Mouse (Mus musculus) macrophage (primary cell): ENCODE measurements around the gene Rfx2. TPM values are rescaled to one million over a fixed set of nuclear protein-coding genes. Genes with fewer than 3 reads are reported as not detected.

Experiments used
- H3K27ac ChIP-seq: fragments of 350-480 bp; formaldehyde crosslinking; 2 replicates; pipeline ENCODE4 v1.9.0; 2021
- H3K36me3 ChIP-seq: fragments of 350-480 bp; formaldehyde crosslinking; 2 replicates; pipeline ENCODE4 v1.9.0; 2021; ENCODE audit errors: inconsistent target
- H3K4me3 ChIP-seq: fragments of 350-480 bp; formaldehyde crosslinking; 2 replicates; pipeline ENCODE4 v1.9.0; 2021; ENCODE audit errors: inconsistent target
- H3K79me2 ChIP-seq: fragments of 350-480 bp; formaldehyde crosslinking; 2 replicates; pipeline ENCODE4 v1.9.0; 2021; ENCODE audit errors: inconsistent target
- WGBS: methylation state at CpG from one replicate; pipeline ENCODE4 v1.1.7; 2026; ENCODE audit warnings: inconsistent platforms; ENCODE audit not compliant: missing documents; 5-methylcytosine and 5-hydroxymethylcytosine counted together
- polyA plus RNA-seq: library from polyadenylated mRNA; stranded (reverse); fragments of 250-400 nt; gene quantifications from 3 replicates; pipeline ENCODE4 v1.2.4, GENCODE M21; 2018; ENCODE audit warnings: inconsistent platforms
- total RNA-seq, 78 experiments: library from RNA; depleted of rRNA; stranded (reverse); fragments of 250-400 nt; gene quantifications; 1 replicate in 9 of 78; 2 replicates in 24 of 78; 3 replicates in 43 of 78; 4 replicates in 2 of 78; pipeline ENCODE4 v1.2.4; 2018; ENCODE audit warnings: inconsistent platforms in 56 of 78

The Rfx2 gene
- total RNA-seq (2018; cell fraction: chromatin; rRNA removed) = 1 to 10 TPM in 1 of 26 experiments, under 1 TPM in 11, not detected in 14; 0.20 to 1.1 (median 0.41) TPM
- total RNA-seq (2018; cell fraction: cytosol; rRNA removed) = under 1 TPM in 24 of 26 experiments, not detected in 2; 0.03 to 0.17 (median 0.09) TPM
- 1 to 10 TPM in 2 of 26 experiments, under 1 TPM in 14, not detected in 10; 0.12 to 1.5 (median 0.33) TPM for total RNA-seq (2018; cell fraction: nucleus; rRNA removed)
- polyA plus RNA-seq = 0.11 TPM in 2 of 3 replicates, not detected in the other

GRCm38 (mm10) chr17:56830411-56831110, at the start of gene Rfx2:
Rfx2 (minus strand) TSS chr17:56831013.
- H3K4me3 ChIP-seq = peak within 1 kb of the TSS; percentile 16; the same call in 1 of the 2 replicates
- no peaks in the 10 kb centered on the region for H3K79me2 ChIP-seq
- no peaks in the 10 kb centered on the region for H3K36me3 ChIP-seq
- H3K27ac ChIP-seq = no peak within 1 kb of the TSS
- WGBS = 1% methylated on average over 37 of the region's 62 CpGs

GRCm38 (mm10) chr17:56877426-56877825, 46.6 kb upstream of the Rfx2 start:
- no peaks in the 10 kb centered on the region for H3K79me2 ChIP-seq
- no peak overlapping the region for H3K4me3 ChIP-seq
- no peaks in the 10 kb centered on the region for H3K36me3 ChIP-seq
- no peak overlapping the region for H3K27ac ChIP-seq
- WGBS = 94% methylated on average over 19 of the region's 19 CpGs

- 67% methylated on average over 8 of the region's 8 CpGs for WGBS
Observed at GRCm38 (mm10) chr17:56876981-56877380, 46.2 kb upstream of the Rfx2 start.

DNA sequence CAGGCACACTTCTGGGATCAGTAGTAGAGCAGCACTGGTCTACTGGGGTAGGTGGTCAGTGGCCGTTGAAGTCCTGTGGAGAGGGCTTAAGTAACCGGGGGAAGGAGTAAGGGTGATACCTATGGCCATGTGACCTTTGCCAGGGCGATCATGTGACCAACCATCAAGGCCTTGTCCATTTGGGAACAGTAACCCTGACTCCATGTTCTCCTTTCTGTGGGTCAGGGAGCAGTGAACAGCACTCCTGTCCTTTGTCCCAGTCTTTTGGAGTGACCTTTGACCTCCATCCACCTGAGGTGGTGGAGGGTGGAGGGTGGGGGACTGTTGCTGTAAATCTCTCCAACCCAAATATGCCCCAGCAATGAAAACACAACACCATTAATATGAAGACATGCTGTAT, 45.7 kb upstream of the Rfx2 start:
- H3K4me3 ChIP-seq = no peak overlapping the region
- H3K27ac ChIP-seq = no peak overlapping the region
- H3K79me2 ChIP-seq = no peaks in the 10 kb centered on the region
- no peaks in the 10 kb centered on the region for H3K36me3 ChIP-seq
- WGBS = 98% methylated on average over 3 of the region's 3 CpGs

More at GRCm38 (mm10) chr17:56876981-56877380, 46.2 kb upstream of the Rfx2 start:
- Histone ChIP-seq H3K4me3 (no peak overlapping the region), H3K36me3 (no peaks in the 10 kb centered on the region), H3K79me2 (no peaks in the 10 kb centered on the region), H3K27ac (no peak overlapping the region)

GRCm38 (mm10) chr17:56874936-56875651, 44.3 kb upstream of the Rfx2 start, which contains the start of gene 1700061G19Rik:
1700061G19Rik (plus strand) TSS chr17:56875477.
- WGBS = 86% methylated on average over 12 of the region's 12 CpGs
- H3K79me2 ChIP-seq = no peaks in the 10 kb centered on the region
- no peaks in the 10 kb centered on the region for H3K36me3 ChIP-seq
- no peak within 1 kb of the TSS for H3K27ac ChIP-seq
- H3K4me3 ChIP-seq = no peak within 1 kb of the TSS

- Histone ChIP-seq H3K4me3 (no peak within 1 kb of the TSS), H3K36me3 (no peaks in the 10 kb centered on the region), H3K27ac (no peak within 1 kb of the TSS), H3K79me2 (no peaks in the 10 kb centered on the region)
- 88% methylated on average over 1 of the region's 2 CpGs for WGBS
Observed at GRCm38 (mm10) chr17:56874237-56874636, 43.4 kb upstream of the Rfx2 start, which contains the start of gene Acsbg2. Acsbg2 (minus strand) TSS chr17:56874447.

DNA sequence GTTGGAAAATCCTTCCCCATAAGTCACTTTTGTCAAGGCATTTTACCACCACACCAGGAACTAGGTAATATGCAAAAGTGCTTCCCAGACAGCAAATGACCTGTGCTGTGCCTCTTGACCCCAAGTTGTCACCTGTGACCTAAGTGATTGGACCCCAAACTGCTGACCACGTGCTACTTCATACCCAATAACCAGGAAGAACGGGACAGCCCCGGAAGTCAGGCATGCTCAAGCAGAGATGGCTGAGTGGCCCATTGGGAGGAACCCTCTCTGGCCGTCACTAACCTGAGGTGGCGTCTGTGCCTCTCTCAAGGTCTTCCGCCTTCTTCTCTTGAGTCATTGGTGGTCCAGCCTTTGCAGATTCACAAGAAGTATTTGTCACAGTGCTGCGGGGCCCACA, 41.7 kb upstream of the Rfx2 start:
- no peaks in the 10 kb centered on the region for H3K36me3 ChIP-seq
- WGBS = 77% methylated on average over 7 of the region's 7 CpGs
- H3K79me2 ChIP-seq = no peaks in the 10 kb centered on the region
- H3K4me3 ChIP-seq = no peak overlapping the region
- H3K27ac ChIP-seq = no peak overlapping the region

DNA sequence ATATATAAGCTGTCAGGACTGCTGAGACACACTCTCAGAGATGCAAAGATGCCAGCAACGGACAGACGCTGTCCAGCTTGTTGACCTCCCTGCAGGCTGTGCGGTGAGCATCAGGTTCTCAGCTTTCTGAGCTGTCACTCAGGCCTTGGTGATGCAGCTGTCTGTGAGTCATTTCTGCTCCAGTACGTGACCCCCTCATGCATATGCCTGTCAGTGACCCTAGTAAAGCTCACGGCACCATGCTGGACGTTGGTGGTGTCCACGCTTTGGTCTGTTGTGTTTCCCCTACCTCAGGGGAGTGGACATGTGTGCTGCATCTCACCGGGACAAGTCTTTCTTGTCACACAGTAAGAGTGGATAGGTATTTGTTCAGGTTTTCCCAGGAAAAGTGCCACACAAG, 41.0 kb upstream of the Rfx2 start:
- no peaks in the 10 kb centered on the region for H3K36me3 ChIP-seq
- WGBS = 88% methylated on average over 8 of the region's 8 CpGs
- no peak overlapping the region for H3K4me3 ChIP-seq
- H3K27ac ChIP-seq = no peak overlapping the region
- H3K79me2 ChIP-seq = no peaks in the 10 kb centered on the region

DNA sequence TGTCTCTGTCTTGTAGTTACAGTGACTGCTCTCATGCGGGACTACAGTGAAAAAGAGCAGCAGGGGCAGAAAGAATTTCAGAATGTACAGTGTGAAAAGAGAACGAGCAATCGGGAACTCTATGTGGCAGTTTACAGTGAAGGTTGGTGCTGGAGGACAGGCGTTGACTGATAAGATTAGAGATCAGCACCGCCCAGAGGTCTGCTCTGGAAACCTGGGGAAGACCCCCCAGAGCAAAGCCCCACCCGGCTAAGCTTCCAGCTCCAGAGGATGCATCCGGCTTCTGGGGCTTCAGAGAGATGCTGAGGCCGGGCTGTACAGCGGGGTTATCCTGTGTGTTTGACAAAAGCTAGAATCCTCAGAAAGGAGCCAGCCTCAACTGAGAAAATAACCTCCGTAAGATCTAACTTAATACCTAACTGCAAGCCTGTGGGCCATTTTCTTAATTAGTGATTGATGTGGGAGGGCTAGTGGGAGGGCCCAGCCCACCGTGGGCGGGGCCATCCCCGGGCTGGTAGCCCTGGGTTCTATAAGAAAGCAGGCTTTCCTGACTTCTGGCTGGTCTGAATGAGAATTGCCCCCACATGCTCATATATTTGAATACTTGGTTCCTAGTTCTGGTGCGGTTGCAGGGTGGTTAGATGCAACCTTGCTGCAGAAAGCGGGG, 39.6 kb upstream of the Rfx2 start:
- 86% methylated on average over 15 of the region's 15 CpGs for WGBS
- no peak overlapping the region for H3K4me3 ChIP-seq

GRCm38 (mm10) chr17:56869481-56869977, 38.7 kb upstream of the Rfx2 start:
- 95% methylated on average over 9 of the region's 9 CpGs for WGBS
- no peak overlapping the region for H3K27ac ChIP-seq
- no peaks in the 10 kb centered on the region for H3K36me3 ChIP-seq
- no peak overlapping the region for H3K4me3 ChIP-seq
- H3K79me2 ChIP-seq = no peaks in the 10 kb centered on the region

More for the DNA sequence above, 39.6 kb upstream of the Rfx2 start:
- no peaks in the 10 kb centered on the region for H3K36me3 ChIP-seq
- H3K79me2 ChIP-seq = no peaks in the 10 kb centered on the region
- H3K27ac ChIP-seq = no peak overlapping the region

DNA sequence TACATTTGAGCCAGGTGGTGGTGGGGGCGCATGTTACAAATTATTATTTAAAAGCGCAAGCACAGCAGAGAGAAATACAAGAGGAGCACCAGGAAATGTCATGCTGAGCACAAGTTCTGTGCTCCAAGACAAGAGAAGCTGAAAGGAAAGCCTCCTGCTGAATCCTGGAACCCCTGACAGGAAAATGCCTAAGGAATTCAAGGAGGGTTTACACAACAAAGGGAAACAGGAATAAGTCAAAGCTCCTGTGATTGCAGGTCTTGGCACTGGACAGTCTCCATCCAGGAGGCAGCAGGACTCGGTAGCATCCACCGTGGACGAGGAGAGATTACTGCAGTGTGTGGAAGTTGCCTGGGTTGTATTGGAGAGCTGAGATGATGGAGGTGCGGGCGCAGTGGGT, 35.3 kb upstream of the Rfx2 start:
- no peaks in the 10 kb centered on the region for H3K79me2 ChIP-seq
- no peaks in the 10 kb centered on the region for H3K36me3 ChIP-seq
- no peak overlapping the region for H3K27ac ChIP-seq
- 93% methylated on average over 7 of the region's 7 CpGs for WGBS
- H3K4me3 ChIP-seq = no peak overlapping the region

GRCm38 (mm10) chr17:56861197-56861596, 30.4 kb upstream of the Rfx2 start:
- no peaks in the 10 kb centered on the region for H3K36me3 ChIP-seq
- 3% methylated on average over 3 of the region's 3 CpGs for WGBS

GRCm38 (mm10) chr17:56858922-56859321, 28.1 kb upstream of the Rfx2 start:
- no peaks in the 10 kb centered on the region for H3K36me3 ChIP-seq
- H3K79me2 ChIP-seq = no peaks in the 10 kb centered on the region
- 0% methylated on average over 7 of the region's 7 CpGs for WGBS
- no peak overlapping the region for H3K4me3 ChIP-seq
- no peak overlapping the region for H3K27ac ChIP-seq

More at GRCm38 (mm10) chr17:56861197-56861596, 30.4 kb upstream of the Rfx2 start:
- H3K79me2 ChIP-seq = no peaks in the 10 kb centered on the region
- no peak overlapping the region for H3K4me3 ChIP-seq
- H3K27ac ChIP-seq = no peak overlapping the region

- H3K27ac ChIP-seq = no peak overlapping the region
- no peaks in the 10 kb centered on the region for H3K36me3 ChIP-seq
- no peak overlapping the region for H3K4me3 ChIP-seq
- no peaks in the 10 kb centered on the region for H3K79me2 ChIP-seq
- WGBS = 46% methylated on average over 4 of the region's 4 CpGs
Observed at GRCm38 (mm10) chr17:56858216-56858615, 27.4 kb upstream of the Rfx2 start.
